Mouse (Mus musculus) C2C12 (cell line): ENCODE results near the gene Cd3e.

ENCODE experiments used
- CEBPB ChIP-seq: IDR thresholded peaks from one replicate; pipeline ENCODE4 v1.6.1; 2011; ENCODE audit warnings: low read depth, mild to moderate bottlenecking, control low read depth, moderate library complexity
- CTCF ChIP-seq: IDR thresholded peaks from one replicate; pipeline ENCODE4 v1.5.1; 2011; ENCODE audit not compliant: control insufficient read depth, insufficient read depth, insufficient read length
- MAX ChIP-seq: IDR thresholded peaks from one replicate; pipeline ENCODE4 v1.6.1; 2011; ENCODE audit warnings: mild to moderate bottlenecking, control low read depth
- MYOD1 ChIP-seq: IDR thresholded peaks from one replicate; pipeline ENCODE4 v1.6.1; 2011; ENCODE audit warnings: low read depth; ENCODE audit not compliant: control insufficient read depth, insufficient read length
- MYOG ChIP-seq: IDR thresholded peaks from one replicate; pipeline ENCODE4 v1.6.1; 2011; ENCODE audit not compliant: control insufficient read depth, insufficient read length; ENCODE audit errors: extremely low read depth
- USF1 ChIP-seq: IDR thresholded peaks from one replicate; pipeline ENCODE4 v1.6.1; 2011; ENCODE audit warnings: low read depth, mild to moderate bottlenecking, control low read depth, moderate library complexity

DNA sequence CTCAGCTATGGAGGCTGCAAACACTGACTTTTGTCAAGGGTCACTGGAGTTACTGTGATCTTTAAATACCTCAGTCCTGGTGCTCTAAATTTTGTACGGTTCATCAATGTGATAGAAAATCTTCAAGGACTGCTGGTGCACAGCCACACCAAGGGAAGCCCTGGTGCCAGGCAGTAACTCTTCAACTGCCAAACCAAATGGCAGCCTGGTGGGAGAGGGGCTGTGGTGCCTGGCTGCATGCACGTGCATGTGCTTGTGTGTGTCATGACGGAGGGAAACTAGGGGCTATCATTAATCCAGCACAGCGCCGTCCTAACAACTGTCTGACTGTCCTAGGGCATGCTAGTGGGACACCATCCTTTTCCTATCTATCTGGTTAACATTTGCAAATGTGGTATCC is 9.7 kb downstream of the Cd3e start:
- TF ChIP-seq MAX (no peak), MYOG (no peak), MYOD1 (no peak), USF1 (no peak), CTCF (no peak), CEBPB (no peak)
